Mouse (Mus musculus) kidney, adult 2 months (tissue): ENCODE data around the gene Gm2075. TPM values are rescaled to one million over a fixed set of nuclear protein-coding genes. Genes with fewer than 3 reads are reported as not detected.
"Not testable (repeated sequence)": the region's sequence is repeated elsewhere in the genome, so short reads cannot be mapped to it uniquely, and the experiment has no call there.

Source experiments
- DNase-seq: peaks from one replicate; pipeline ENCODE4 v3.0.0; 2021
- H3K27ac ChIP-seq: fragments of 200-500 bp; 2 replicates; pipeline ENCODE4 v1.5.1; 2012; ENCODE audit warnings: low read depth, low read length, control low read depth, inconsistent platforms; ENCODE audit not compliant: insufficient read depth
- H3K27me3 ChIP-seq: fragments of 200-500 bp; replicated peaks from 2 replicates; pipeline ENCODE4 v1.6.1; 2012; ENCODE audit warnings: mild to moderate bottlenecking, moderate library complexity, low read length, inconsistent platforms; ENCODE audit not compliant: control insufficient read depth, insufficient read depth
- H3K36me3 ChIP-seq: fragments of 200-500 bp; 2 replicates; pipeline ENCODE4 v1.6.1; 2012; ENCODE audit warnings: mild to moderate bottlenecking, moderate library complexity, low read length, inconsistent platforms; ENCODE audit not compliant: control insufficient read depth, insufficient read depth
- H3K4me1 ChIP-seq: fragments of 200-500 bp; 2 replicates; pipeline ENCODE4 v1.6.1; 2011; ENCODE audit warnings: low read length; ENCODE audit not compliant: control insufficient read depth, insufficient read depth
- H3K4me3 ChIP-seq: fragments of 200-500 bp; 2 replicates; pipeline ENCODE4 v1.5.1; 2011; ENCODE audit warnings: mild to moderate bottlenecking, low read depth, low read length, control low read depth; ENCODE audit not compliant: insufficient read depth
- WGBS: fragments of 180-500 bp; shearing (Covaris S2); methylation state at CpG from one replicate; pipeline ENCODE4 v1.1.7; 2018; 5-methylcytosine and 5-hydroxymethylcytosine counted together
- polyA plus RNA-seq: library from polyadenylated mRNA; depleted of rRNA; stranded (reverse); fragments of >200 nt; gene quantifications from 2 replicates; pipeline ENCODE4 v1.2.3, GENCODE M21; 2012; rRNA removed

Gene Gm2075
- not detected in 2 replicates for polyA plus RNA-seq

GRCm38 (mm10) chr12:88011548-88011947, at the start of gene Gm2075:
TSS of gene Gm2075 (plus strand) at chr12:88011848.
- H3K4me3 ChIP-seq, H3K36me3 ChIP-seq, H3K27ac ChIP-seq, H3K27me3 ChIP-seq, DNase-seq, H3K4me1 ChIP-seq: not testable (repeated sequence)
- no CpG with 5 or more reads among the region's 1 CpGs for WGBS

- H3K36me3 ChIP-seq, H3K27ac ChIP-seq: not testable (repeated sequence)
- DNase-seq: peak; percentile 25
Observed at GRCm38 (mm10) chr12:87984000-87984399, 27.6 kb upstream of the Gm2075 start.

GRCm38 (mm10) chr12:88004118-88004517, 7.5 kb upstream of the Gm2075 start:
- H3K27ac ChIP-seq, H3K27me3 ChIP-seq, H3K36me3 ChIP-seq, DNase-seq, H3K4me1 ChIP-seq, H3K4me3 ChIP-seq: not testable (repeated sequence)
- 72% methylated on average over 3 of the region's 3 CpGs for WGBS

More at GRCm38 (mm10) chr12:87984000-87984399, 27.6 kb upstream of the Gm2075 start:
- not testable (repeated sequence) for H3K4me3 ChIP-seq, H3K4me1 ChIP-seq, H3K27me3 ChIP-seq

GRCm38 (mm10) chr12:88018671-88019070, 7.0 kb downstream of the Gm2075 start, which contains the start of gene Gm6803:
TSS of gene Gm6803 (minus strand) at chr12:88018771.
- H3K4me3 ChIP-seq, H3K27me3 ChIP-seq, H3K4me1 ChIP-seq, DNase-seq, H3K36me3 ChIP-seq, H3K27ac ChIP-seq: not testable (repeated sequence)
- WGBS: 79% methylated on average over 2 of the region's 2 CpGs

GRCm38 (mm10) chr12:88026704-88027103, 15.1 kb downstream of the Gm2075 start, which contains the start of gene Gm2056:
TSS of gene Gm2056 (plus strand) at chr12:88027004.
- DNase-seq, H3K4me1 ChIP-seq, H3K27ac ChIP-seq, H3K27me3 ChIP-seq, H3K4me3 ChIP-seq, H3K36me3 ChIP-seq: not testable (repeated sequence)
- WGBS: 84% methylated on average over 1 of the region's 1 CpGs

GRCm38 (mm10) chr12:88032250-88032649, 20.6 kb downstream of the Gm2075 start:
- H3K36me3 ChIP-seq, H3K27me3 ChIP-seq, H3K4me3 ChIP-seq, H3K4me1 ChIP-seq, H3K27ac ChIP-seq, DNase-seq: not testable (repeated sequence)
- WGBS: 88% methylated on average over 5 of the region's 5 CpGs

GRCm38 (mm10) chr12:88039062-88039461, 27.4 kb downstream of the Gm2075 start:
- DNase-seq, H3K36me3 ChIP-seq, H3K27ac ChIP-seq, H3K4me1 ChIP-seq, H3K4me3 ChIP-seq, H3K27me3 ChIP-seq: not testable (repeated sequence)

- H3K27me3 ChIP-seq, H3K4me1 ChIP-seq, DNase-seq, H3K36me3 ChIP-seq, H3K4me3 ChIP-seq, H3K27ac ChIP-seq: not testable (repeated sequence)
- 92% methylated on average over 1 of the region's 1 CpGs for WGBS
Observed at GRCm38 (mm10) chr12:88039703-88040102, 28.1 kb downstream of the Gm2075 start.

GRCm38 (mm10) chr12:88045226-88045625, 33.6 kb downstream of the Gm2075 start:
- DNase-seq, H3K36me3 ChIP-seq, H3K27ac ChIP-seq, H3K4me1 ChIP-seq, H3K27me3 ChIP-seq, H3K4me3 ChIP-seq: not testable (repeated sequence)
- WGBS: 77% methylated on average over 1 of the region's 1 CpGs

Other genes starting within 250 kb of the Gm2075 start
- gene Gm21319, start 236.1 kb upstream of the Gm2075 start, polyA plus RNA-seq: not detected in 2 replicates
- gene Gm21936, start 216.3 kb upstream of the Gm2075 start, polyA plus RNA-seq: not detected in 2 replicates
- gene BB287469, start 195.3 kb upstream of the Gm2075 start, polyA plus RNA-seq: not detected in 2 replicates
- gene Gm2001, start 169.5 kb upstream of the Gm2075 start, polyA plus RNA-seq: not detected in 2 replicates
- not detected in 2 replicates for gene Gm2016, start 137.8 kb upstream of the Gm2075 start, polyA plus RNA-seq
- not detected in 2 replicates for gene Gm2022, start 116.5 kb upstream of the Gm2075 start, polyA plus RNA-seq
- gene Gm2035, start 92.0 kb upstream of the Gm2075 start, polyA plus RNA-seq: not detected in 2 replicates
- gene Gm2042, start 57.8 kb upstream of the Gm2075 start, polyA plus RNA-seq: not detected in 2 replicates
- gene Gm6803, start 6.9 kb downstream of the Gm2075 start, polyA plus RNA-seq: not detected in 2 replicates
- gene Gm2056, start 15.2 kb downstream of the Gm2075 start, polyA plus RNA-seq: not detected in 2 replicates
- not detected in 2 replicates for gene Gm16368, start 71.8 kb downstream of the Gm2075 start, polyA plus RNA-seq
- gene Gm10436, start 170.3 kb downstream of the Gm2075 start, polyA plus RNA-seq: not detected in 2 replicates
- gene Gm8332, start 238.3 kb downstream of the Gm2075 start, polyA plus RNA-seq: not detected in 2 replicates